Mouse (Mus musculus) myocyte (in vitro differentiated cells): Measurements from ENCODE around the gene Smurf1. TPM values are rescaled to one million over a fixed set of nuclear protein-coding genes. Genes with fewer than 3 reads are reported as not detected.

Experiments used
- H3K27me3 ChIP-seq: one replicate; pipeline ENCODE4 v1.6.1; 2011; ENCODE audit not compliant: control insufficient read depth, insufficient read depth, insufficient read length
- H3K36me3 ChIP-seq: one replicate; pipeline ENCODE4 v1.6.1; 2011; ENCODE audit not compliant: control insufficient read depth, insufficient read depth
- H3K4me2 ChIP-seq: one replicate; pipeline ENCODE4 v1.6.1; 2011; ENCODE audit warnings: low read depth, control low read depth
- H3K4me3 ChIP-seq: one replicate; pipeline ENCODE4 v1.5.1; 2011; ENCODE audit warnings: mild to moderate bottlenecking, control low read depth, moderate library complexity
- H3K79me2 ChIP-seq: one replicate; pipeline ENCODE4 v1.6.1; 2011; ENCODE audit not compliant: control insufficient read depth, insufficient read depth
- H3ac ChIP-seq: one replicate; pipeline ENCODE4 v1.6.1; 2011; ENCODE audit not compliant: control insufficient read depth, insufficient read length
- CEBPB ChIP-seq: IDR thresholded peaks from 2 replicates; pipeline ENCODE4 v1.6.1; 2011; ENCODE audit warnings: mild to moderate bottlenecking, moderate library complexity; ENCODE audit not compliant: poor library complexity, insufficient read depth, severe bottlenecking
- E2F4 ChIP-seq: IDR thresholded peaks from one replicate; pipeline ENCODE4 v1.6.1; 2011; ENCODE audit warnings: mild to moderate bottlenecking, control low read depth, moderate library complexity; ENCODE audit not compliant: insufficient read depth
- MAX ChIP-seq: IDR thresholded peaks from one replicate; pipeline ENCODE4 v1.6.1; 2011; ENCODE audit warnings: low read depth, mild to moderate bottlenecking, control low read depth
- MYOD1 ChIP-seq, 3 experiments: IDR thresholded peaks; one replicate each; pipeline ENCODE4 v1.6.1; 2011; ENCODE audit warnings: control low read depth in 2 of 3, low read depth in 2 of 3, mild to moderate bottlenecking in 2 of 3, moderate library complexity in 1 of 3; ENCODE audit not compliant: insufficient read length in 2 of 3, control insufficient read depth in 1 of 3
- MYOG ChIP-seq, 3 experiments: IDR thresholded peaks; one replicate each; pipeline ENCODE4 v1.6.1; 2011; ENCODE audit warnings: control low read depth in 2 of 3, low read depth in 2 of 3, mild to moderate bottlenecking in 2 of 3; ENCODE audit not compliant: insufficient read length in 2 of 3, control insufficient read depth in 1 of 3, insufficient read depth in 1 of 3
- POLR2A ChIP-seq: IDR thresholded peaks from one replicate; pipeline ENCODE4 v1.6.1; 2011; ENCODE audit warnings: low read depth, mild to moderate bottlenecking, control low read depth, moderate library complexity; ENCODE audit not compliant: insufficient read length
- POLR2AphosphoS2 ChIP-seq: IDR thresholded peaks from one replicate; pipeline ENCODE4 v1.6.1; 2011; ENCODE audit warnings: low read depth, control low read depth; ENCODE audit not compliant: insufficient read length
- REST ChIP-seq: IDR thresholded peaks from one replicate; pipeline ENCODE4 v1.6.1; 2011; ENCODE audit warnings: mild to moderate bottlenecking, control low read depth, moderate library complexity; ENCODE audit not compliant: insufficient read depth, insufficient read length
- SRF ChIP-seq: IDR thresholded peaks from one replicate; pipeline ENCODE4 v1.6.1; 2011; ENCODE audit warnings: low read depth; ENCODE audit not compliant: control insufficient read depth, insufficient read length
- TCF12 ChIP-seq: IDR thresholded peaks from one replicate; pipeline ENCODE4 v1.6.1; 2011; ENCODE audit warnings: mild to moderate bottlenecking, control low read depth; ENCODE audit not compliant: poor library complexity, insufficient read depth, severe bottlenecking
- TCF3 ChIP-seq: IDR thresholded peaks from one replicate; pipeline ENCODE4 v1.6.1; 2011; ENCODE audit warnings: low read depth, control low read depth; ENCODE audit not compliant: insufficient read length
- USF1 ChIP-seq: IDR thresholded peaks from one replicate; pipeline ENCODE4 v1.6.1; 2011; ENCODE audit warnings: low read depth, mild to moderate bottlenecking, control low read depth, moderate library complexity
- polyA plus RNA-seq: library from polyadenylated mRNA; unstranded; fragments of >200 nt; fragmentation: generic; extraction: Trizol; gene quantifications from one replicate; pipeline ENCODE4 v1.2.1, GENCODE M21; 2012; ENCODE audit warnings: missing spikeins

Gene Smurf1
- polyA plus RNA-seq, 1 experiment = 32.9 TPM

DNA sequence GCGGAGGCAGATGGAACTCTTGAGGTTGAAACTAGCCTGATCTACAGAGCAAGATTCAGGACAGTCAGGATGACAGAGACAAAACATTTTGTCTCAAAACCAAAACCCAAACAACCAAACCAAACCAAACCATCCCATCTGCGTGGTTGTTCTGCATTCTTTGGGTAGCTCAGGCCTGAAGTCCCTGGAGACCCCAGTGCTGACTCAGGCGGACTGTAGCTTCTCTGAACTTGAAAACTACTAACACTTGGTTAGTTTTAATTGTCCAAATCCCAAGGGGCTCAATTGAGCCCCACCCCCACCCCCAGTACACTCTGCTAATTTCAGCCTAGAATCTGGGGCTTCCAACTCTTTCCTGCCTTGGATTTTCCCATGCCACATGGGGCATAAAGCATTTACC is 37.7 kb upstream of the Smurf1 start:
- Histone ChIP-seq H3K4me3 (no peak overlapping the region), H3K27me3 (peaks cover 17% of the 10 kb centered on the region), H3ac (no peak overlapping the region), H3K36me3 (no peaks in the 10 kb centered on the region), H3K4me2 (no peak overlapping the region), H3K79me2 (no peaks in the 10 kb centered on the region)
- no peak for TF ChIP-seq TCF3
- TF ChIP-seq USF1 = no peak
- no peak for TF ChIP-seq REST
- no peak for TF ChIP-seq MYOG (IDR thresholded peaks at IDR 0.05; ENCODE audit: control insufficient read depth in 1 of 3, insufficient read depth in 1 of 3, insufficient read length in 2 of 3, low read depth in 2 of 3)
- TF ChIP-seq MAX = no peak
- TF ChIP-seq SRF = no peak
- TF ChIP-seq TCF12 = no peak
- no peak for TF ChIP-seq MYOD1 (IDR thresholded peaks at IDR 0.05; ENCODE audit: control insufficient read depth in 1 of 3, insufficient read length in 2 of 3, low read depth in 2 of 3)
- no peak for TF ChIP-seq POLR2AphosphoS2
- TF ChIP-seq E2F4 = no peak
- TF ChIP-seq POLR2A = no peak
- no peak for TF ChIP-seq CEBPB

DNA sequence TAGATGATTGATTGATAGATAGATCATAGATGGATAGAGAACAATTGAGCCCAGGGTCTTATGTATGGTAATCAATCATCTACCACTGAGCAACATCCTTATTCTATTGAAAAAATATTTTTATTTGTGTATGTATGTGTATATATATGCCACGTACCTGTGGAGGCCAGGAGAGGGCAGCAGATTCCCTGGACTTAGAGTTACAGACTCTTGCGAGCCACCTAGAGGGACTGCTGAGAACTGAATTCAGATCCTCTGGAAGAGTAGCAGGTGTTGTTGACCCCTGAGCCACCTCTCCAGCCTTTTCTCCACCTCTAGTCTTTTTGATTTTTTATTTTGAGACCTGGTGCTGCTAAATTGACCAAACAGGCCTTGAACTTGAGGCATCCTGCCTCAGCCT is 32.8 kb upstream of the Smurf1 start:
- Histone ChIP-seq H3K79me2 (no peaks in the 10 kb centered on the region), H3K4me3 (no peak overlapping the region), H3K27me3 (peaks cover 17% of the 10 kb centered on the region), H3ac (no peak overlapping the region), H3K36me3 (no peaks in the 10 kb centered on the region), H3K4me2 (no peak overlapping the region)
- TF ChIP-seq REST (no peak), E2F4 (no peak), MAX (no peak), USF1 (no peak), TCF12 (no peak), MYOD1 (IDR thresholded peaks at IDR 0.05; ENCODE audit: control insufficient read depth in 1 of 3, insufficient read length in 2 of 3, low read depth in 2 of 3) (no peak)

DNA sequence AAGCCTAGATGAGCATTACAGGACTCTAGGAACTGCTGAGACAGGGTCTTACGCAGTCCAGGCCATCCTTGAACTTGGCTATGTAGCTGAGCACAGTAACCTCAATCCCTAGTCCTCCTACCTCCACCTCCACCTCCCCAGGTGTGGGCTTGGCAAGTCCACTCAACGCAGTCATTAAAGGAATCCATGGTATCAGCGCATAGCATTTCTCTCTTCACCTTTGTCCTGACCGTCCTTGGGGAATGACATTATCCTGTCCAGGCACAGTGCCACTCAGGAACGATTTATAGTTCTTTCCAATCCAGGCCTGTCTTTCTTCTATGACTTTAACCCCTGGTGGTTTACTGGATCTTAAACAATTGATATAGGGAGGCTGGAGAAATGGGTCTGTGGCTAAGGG is 24.8 kb upstream of the Smurf1 start:
- Histone ChIP-seq H3K36me3 (no peaks in the 10 kb centered on the region), H3ac (no peak overlapping the region), H3K27me3 (no peaks in the 10 kb centered on the region), H3K79me2 (no peaks in the 10 kb centered on the region), H3K4me2 (no peak overlapping the region), H3K4me3 (no peak overlapping the region)
- TF ChIP-seq TCF12 (no peak), MAX (no peak), REST (no peak)

GRCm38 (mm10) chr5:144990051-144990450 is 24.4 kb upstream of the Smurf1 start:
- no peak overlapping the region for H3ac ChIP-seq
- no peak overlapping the region for H3K4me3 ChIP-seq
- no peaks in the 10 kb centered on the region for H3K79me2 ChIP-seq
- no peaks in the 10 kb centered on the region for H3K36me3 ChIP-seq
- TF ChIP-seq E2F4 (no peak), TCF12 (no peak), POLR2AphosphoS2 (no peak), MYOD1 (IDR thresholded peaks at IDR 0.05; ENCODE audit: control insufficient read depth in 1 of 3, insufficient read length in 2 of 3, low read depth in 2 of 3) (no peak), MAX (no peak), USF1 (no peak), POLR2A (no peak), CEBPB (no peak)
- H3K4me2 ChIP-seq = no peak overlapping the region
- no peaks in the 10 kb centered on the region for H3K27me3 ChIP-seq

DNA sequence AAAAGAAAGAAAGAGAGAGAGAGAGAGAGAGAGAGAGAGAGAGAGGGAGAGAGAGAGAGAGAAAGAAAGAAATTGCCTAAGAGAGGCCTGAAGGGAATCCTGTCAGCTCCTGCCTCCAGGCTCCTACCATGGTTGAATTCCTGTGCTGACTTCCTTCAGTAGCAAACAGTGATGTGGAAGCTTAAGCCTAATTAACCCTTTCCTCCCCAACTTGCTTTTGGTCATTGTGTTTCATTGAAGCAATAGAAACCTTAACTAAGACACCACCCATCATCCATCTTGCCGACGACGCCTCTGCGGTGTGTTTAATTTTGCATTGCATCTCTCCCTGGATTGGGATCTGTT is 23.4 kb upstream of the Smurf1 start:
- TF ChIP-seq TCF12 = no peak
- TF ChIP-seq USF1 = no peak
- TF ChIP-seq POLR2AphosphoS2 = no peak
- no peak for TF ChIP-seq MYOG (IDR thresholded peaks at IDR 0.05; ENCODE audit: control insufficient read depth in 1 of 3, insufficient read depth in 1 of 3, insufficient read length in 2 of 3, low read depth in 2 of 3)
- no peak for TF ChIP-seq REST
- TF ChIP-seq SRF = no peak
- TF ChIP-seq MAX = no peak
- TF ChIP-seq MYOD1 (IDR thresholded peaks at IDR 0.05; ENCODE audit: control insufficient read depth in 1 of 3, insufficient read length in 2 of 3, low read depth in 2 of 3) = no peak
- TF ChIP-seq TCF3 = no peak
- TF ChIP-seq CEBPB = no peak
- TF ChIP-seq E2F4 = no peak
- no peak for TF ChIP-seq POLR2A
- no peaks in the 10 kb centered on the region for H3K36me3 ChIP-seq

More for the DNA sequence above, 23.4 kb upstream of the Smurf1 start:
- H3K27me3 ChIP-seq = no peaks in the 10 kb centered on the region
- no peak overlapping the region for H3K4me3 ChIP-seq
- no peak overlapping the region for H3ac ChIP-seq
- H3K4me2 ChIP-seq = no peak overlapping the region
- no peaks in the 10 kb centered on the region for H3K79me2 ChIP-seq
